Mouse (Mus musculus) adrenal gland (tissue): ENCODE data around the gene Dpp9.

Experiments
- intact Hi-C: fragments of 180-260 bp; cut with DNase I; formaldehyde crosslinking; loops from one replicate; pipeline ENCODE4 v1.15.1; 2025

Dpp9 gene

GRCm38 (mm10) chr17:56185281-56186141, 33.2 kb downstream of the Dpp9 start:
- intact Hi-C loops = no loop called here

- intact Hi-C loops = no loop called here
Observed at GRCm38 (mm10) chr17:56183658-56184103, 35.0 kb downstream of the Dpp9 start, which contains the start of gene Mydgf. Gene Mydgf, minus strand, starts transcription at chr17:56183920.

GRCm38 (mm10) chr17:56182975-56183657, 35.6 kb downstream of the Dpp9 start:
- intact Hi-C loops = no loop called here

GRCm38 (mm10) chr17:56175416-56175815, 43.3 kb downstream of the Dpp9 start:
- intact Hi-C loops = no loop called here

- intact Hi-C loops = no loop called here
Observed at GRCm38 (mm10) chr17:56173401-56174046, 45.2 kb downstream of the Dpp9 start.

GRCm38 (mm10) chr17:56171881-56172280, 46.8 kb downstream of the Dpp9 start:
- intact Hi-C loops = no loop called here

- intact Hi-C loops = no loop called here
Observed at GRCm38 (mm10) chr17:56171456-56171855, 47.2 kb downstream of the Dpp9 start.

GRCm38 (mm10) chr17:56170636-56171035, 48.1 kb downstream of the Dpp9 start:
- intact Hi-C loops = no loop called here

GRCm38 (mm10) chr17:56169830-56170229, 48.9 kb downstream of the Dpp9 start:
- intact Hi-C loops = no loop called here

- intact Hi-C loops = no loop called here
Observed at GRCm38 (mm10) chr17:56165671-56166070, 53.0 kb downstream of the Dpp9 start.

GRCm38 (mm10) chr17:56164510-56164909, 54.2 kb downstream of the Dpp9 start:
- intact Hi-C loops = no loop called here

- intact Hi-C loops = no loop called here
Observed at GRCm38 (mm10) chr17:56163523-56164102, 55.1 kb downstream of the Dpp9 start.

- intact Hi-C loops = no loop called here
Observed at GRCm38 (mm10) chr17:56162231-56162774, 56.4 kb downstream of the Dpp9 start, which contains the start of gene Tnfaip8l1. Gene Tnfaip8l1, plus strand, starts transcription at chr17:56162477.

- intact Hi-C loops = loop anchor here (2.0 kb wide), 1 partner anchor 27 kb away; no protein-coding TSS in a partner anchor
Observed at GRCm38 (mm10) chr17:56159729-56160128, 59.0 kb downstream of the Dpp9 start.

- intact Hi-C loops = no loop called here
Observed at GRCm38 (mm10) chr17:56153643-56154042, 65.1 kb downstream of the Dpp9 start.

GRCm38 (mm10) chr17:56149897-56150296, 68.8 kb downstream of the Dpp9 start:
- intact Hi-C loops = no loop called here

GRCm38 (mm10) chr17:56148790-56149618, 69.7 kb downstream of the Dpp9 start:
- intact Hi-C loops = no loop called here

GRCm38 (mm10) chr17:56148280-56148679, 70.4 kb downstream of the Dpp9 start:
- intact Hi-C loops = no loop called here

GRCm38 (mm10) chr17:56147420-56147819, 71.3 kb downstream of the Dpp9 start:
- intact Hi-C loops = no loop called here

- intact Hi-C loops = no loop called here
Observed at GRCm38 (mm10) chr17:56146131-56146530, 72.6 kb downstream of the Dpp9 start.
